Mouse (Mus musculus) brain, embryonic 14.5 days (tissue): ENCODE results near the gene Dcaf11.

ENCODE experiments used
- CTCF ChIP-seq: fragments of 200-500 bp; IDR thresholded peaks from 2 replicates; pipeline ENCODE4 v1.5.1; 2012; ENCODE audit warnings: inconsistent platforms, mild to moderate bottlenecking, moderate library complexity, borderline replicate concordance; ENCODE audit not compliant: insufficient read depth, insufficient read length; ENCODE audit errors: extremely low read depth
- POLR2A ChIP-seq: fragments of 200-500 bp; IDR thresholded peaks from 2 replicates; pipeline ENCODE4 v1.6.1; 2012; ENCODE audit warnings: mild to moderate bottlenecking, inconsistent platforms, borderline replicate concordance; ENCODE audit not compliant: poor library complexity, insufficient read depth, insufficient read length, severe bottlenecking; ENCODE audit errors: extremely low read depth

- TF ChIP-seq POLR2A, result no peak
- no peak for TF ChIP-seq CTCF
Observed at GRCm38 (mm10) chr14:55519604-55520003, 40.2 kb upstream of the Dcaf11 start.
